Mouse (Mus musculus) cerebellum, adult 2 months (tissue): ENCODE measurements around the gene Fstl5. TPM values are rescaled to one million over a fixed set of nuclear protein-coding genes. Genes with fewer than 3 reads are reported as not detected.
A peak's percentile ranks its signal among the peaks of the same experiment; 100 is the strongest.

ENCODE experiments used
- DNase-seq, 2 experiments: peaks; one replicate each; pipeline ENCODE4 v3.0.0; 2021
- H3K27ac ChIP-seq: fragments of 200-500 bp; 2 replicates; pipeline ENCODE4 v1.5.1; 2012; ENCODE audit warnings: low read length, control low read depth, inconsistent platforms; ENCODE audit not compliant: insufficient read depth
- H3K27me3 ChIP-seq: fragments of 200-500 bp; 2 replicates; pipeline ENCODE4 v1.6.1; 2012; ENCODE audit warnings: inconsistent platforms, mild to moderate bottlenecking, low read length, moderate library complexity; ENCODE audit not compliant: control insufficient read depth, insufficient read depth
- H3K4me1 ChIP-seq: fragments of 200-500 bp; 2 replicates; pipeline ENCODE4 v1.6.1; 2011; ENCODE audit warnings: low read length; ENCODE audit not compliant: control insufficient read depth, insufficient read depth
- H3K4me3 ChIP-seq: fragments of 200-500 bp; replicated peaks from 2 replicates; pipeline ENCODE3; 2011; ENCODE audit warnings: mild to moderate bottlenecking, low read depth, low read length, control low read depth; ENCODE audit not compliant: insufficient read depth
- CTCF ChIP-seq: fragments of 200-500 bp; IDR thresholded peaks from 2 replicates; pipeline ENCODE4 v1.5.1; 2011; ENCODE audit warnings: low read depth, mild to moderate bottlenecking, control low read depth, low read length, moderate library complexity, borderline replicate concordance; ENCODE audit not compliant: insufficient read depth
- POLR2A ChIP-seq: fragments of 200-500 bp; IDR thresholded peaks from 2 replicates; pipeline ENCODE4 v1.6.1; 2011; ENCODE audit warnings: low read length, control low read depth, borderline replicate concordance; ENCODE audit not compliant: insufficient read depth
- WGBS: fragments of 180-500 bp; shearing (Covaris S2); methylation state at CpG from one replicate; pipeline ENCODE4 v1.1.7; 2018; 5-methylcytosine and 5-hydroxymethylcytosine counted together
- polyA plus RNA-seq: library from polyadenylated mRNA; depleted of rRNA; stranded (reverse); fragments of >200 nt; gene quantifications from 2 replicates; pipeline ENCODE4 v1.2.3, GENCODE M21; 2012; rRNA removed

Fstl5 gene
- 14.4 and 16.9 TPM in 2 replicates for polyA plus RNA-seq

GRCm38 (mm10) chr3:76074060-76074707 lies at the start of gene Fstl5:
TSS of gene Fstl5 (plus strand) at chr3:76074270.
- H3K4me3 ChIP-seq, result peak within 1 kb of the TSS; percentile 100
- TF ChIP-seq POLR2A (peak; percentile 62; the same call in 1 of the 2 replicates), CTCF (no peak)
- peak; percentile 93 to 95 for DNase-seq
- H3K27ac ChIP-seq, result peak within 1 kb of the TSS; percentile 87
- H3K27me3 ChIP-seq, result no peaks in the 10 kb centered on the region
- WGBS, result under 1% methylated on average over 28 of the region's 28 CpGs
- H3K4me1 ChIP-seq, result peaks cover 3% of the 10 kb centered on the region; the same call in 1 of the 2 replicates

- no peak overlapping the region for H3K4me3 ChIP-seq
- no peaks in the 10 kb centered on the region for H3K4me1 ChIP-seq
- TF ChIP-seq POLR2A (no peak), CTCF (no peak)
- H3K27ac ChIP-seq, result no peak overlapping the region
- no peak for DNase-seq
- no peaks in the 10 kb centered on the region for H3K27me3 ChIP-seq
Measured at GRCm38 (mm10) chr3:76025523-76025922, 48.5 kb upstream of the Fstl5 start.

- no peak for DNase-seq
- H3K27me3 ChIP-seq, result no peaks in the 10 kb centered on the region
- WGBS, result 77% methylated on average over 3 of the region's 3 CpGs
- TF ChIP-seq CTCF (no peak), POLR2A (no peak)
- H3K27ac ChIP-seq, result no peak overlapping the region
- H3K4me3 ChIP-seq, result no peak overlapping the region
- H3K4me1 ChIP-seq, result no peaks in the 10 kb centered on the region
Measured at GRCm38 (mm10) chr3:76051124-76051523, 22.9 kb upstream of the Fstl5 start.

- no peak overlapping the region for H3K4me3 ChIP-seq
- no peak for DNase-seq
- 51% methylated on average over 1 of the region's 1 CpGs for WGBS
Measured at GRCm38 (mm10) chr3:76061996-76062395, 12.1 kb upstream of the Fstl5 start.

GRCm38 (mm10) chr3:76067920-76068319 lies 6.2 kb upstream of the Fstl5 start:
- TF ChIP-seq CTCF, result peak; percentile 47; the same call in 1 of the 2 replicates
- no peak for TF ChIP-seq POLR2A
- Histone ChIP-seq H3K4me3 (no peak overlapping the region), H3K4me1 (no peaks in the 10 kb centered on the region), H3K27ac (no peak overlapping the region), H3K27me3 (no peaks in the 10 kb centered on the region)
- peak in 1 of 2 experiments; percentile 71 for DNase-seq
- 2% methylated on average over 3 of the region's 3 CpGs for WGBS

More at GRCm38 (mm10) chr3:76061996-76062395, 12.1 kb upstream of the Fstl5 start:
- no peak overlapping the region for H3K27ac ChIP-seq
- no peaks in the 10 kb centered on the region for H3K27me3 ChIP-seq
- TF ChIP-seq CTCF (no peak), POLR2A (no peak)
- H3K4me1 ChIP-seq, result no peaks in the 10 kb centered on the region

GRCm38 (mm10) chr3:76072826-76073225 lies 1.2 kb upstream of the Fstl5 start:
- WGBS, result 93% methylated on average over 7 of the region's 7 CpGs
- no peak overlapping the region for H3K4me3 ChIP-seq
- no peaks in the 10 kb centered on the region for H3K27me3 ChIP-seq
- TF ChIP-seq CTCF, result no peak
- H3K27ac ChIP-seq, result no peak overlapping the region
- no peak for DNase-seq
- peaks cover 3% of the 10 kb centered on the region; the same call in 1 of the 2 replicates for H3K4me1 ChIP-seq

- peak in 1 of 2 experiments; percentile 62 for DNase-seq
- 17% methylated on average over 1 of the region's 1 CpGs for WGBS
Measured at GRCm38 (mm10) chr3:76140445-76140844, 66.4 kb downstream of the Fstl5 start.

GRCm38 (mm10) chr3:76147846-76148245 lies 73.8 kb downstream of the Fstl5 start:
- no peaks in the 10 kb centered on the region for H3K27me3 ChIP-seq
- WGBS, result 92% methylated on average over 11 of the region's 11 CpGs

More at GRCm38 (mm10) chr3:76140445-76140844, 66.4 kb downstream of the Fstl5 start:
- no peaks in the 10 kb centered on the region for H3K4me1 ChIP-seq
- no peak overlapping the region for H3K4me3 ChIP-seq
- no peaks in the 10 kb centered on the region for H3K27me3 ChIP-seq
- no peak for TF ChIP-seq CTCF
- no peak for TF ChIP-seq POLR2A
- no peak overlapping the region for H3K27ac ChIP-seq

More at GRCm38 (mm10) chr3:76147846-76148245, 73.8 kb downstream of the Fstl5 start:
- DNase-seq, result no peak
- TF ChIP-seq CTCF (no peak), POLR2A (no peak)
- no peak overlapping the region for H3K27ac ChIP-seq
- H3K4me1 ChIP-seq, result no peaks in the 10 kb centered on the region
- no peak overlapping the region for H3K4me3 ChIP-seq
